Mouse (Mus musculus) bone marrow, adult 2 months (tissue): Measurements from ENCODE around the gene Zcchc3.

Source experiments
- CTCF ChIP-seq: fragments of 200-500 bp; IDR thresholded peaks from 2 replicates; pipeline ENCODE4 v1.5.1; 2011; ENCODE audit warnings: low read length, control low read depth; ENCODE audit not compliant: control insufficient read depth, insufficient read depth
- POLR2A ChIP-seq: fragments of 200-500 bp; IDR thresholded peaks from 2 replicates; pipeline ENCODE4 v1.6.1; 2011; ENCODE audit warnings: low read depth, mild to moderate bottlenecking, control low read depth, low read length, borderline replicate concordance; ENCODE audit not compliant: control insufficient read depth

GRCm38 (mm10) chr2:152384191-152384590 lies 30.6 kb downstream of the Zcchc3 start:
- TF ChIP-seq CTCF (no peak), POLR2A (no peak)
